Mouse (Mus musculus) limb, embryonic 14.5 days (tissue): ENCODE data around the gene Rsad2. TPM values are rescaled to one million over a fixed set of nuclear protein-coding genes. Genes with fewer than 3 reads are reported as not detected.
A peak's percentile ranks its signal among the peaks of the same experiment; 100 is the strongest.

Experiments used
- ATAC-seq: fragments of 200-750 bp; cut with Nextera tagmentation; 2 replicates; pipeline ENCODE4 v1.8.0; 2017; ENCODE audit warnings: low read depth, moderate number of reproducible peaks, moderate TSS enrichment; ENCODE audit not compliant: low FRiP score
- DNase-seq: peaks from one replicate; pipeline ENCODE4 v3.0.0-alpha.2; 2015; ENCODE audit warnings: low spot score
- H3K27ac ChIP-seq: fragments of 300-500 bp; sonication (generic); replicated peaks from 2 replicates; pipeline ENCODE4 v1.5.1; 2014; ENCODE audit warnings: low read depth, mild to moderate bottlenecking, low read length, moderate library complexity, mixed read lengths
- H3K27me3 ChIP-seq: fragments of 300-500 bp; sonication (generic); 2 replicates; pipeline ENCODE4 v1.6.1; 2014; ENCODE audit warnings: low read length, mixed read lengths; ENCODE audit not compliant: control insufficient read depth, insufficient read depth
- H3K36me3 ChIP-seq: fragments of 300-500 bp; sonication (generic); 2 replicates; pipeline ENCODE4 v1.6.1; 2014; ENCODE audit warnings: mild to moderate bottlenecking, low read length, moderate library complexity, mixed read lengths; ENCODE audit not compliant: control insufficient read depth, insufficient read depth
- H3K4me1 ChIP-seq: fragments of 300-500 bp; sonication (generic); 2 replicates; pipeline ENCODE4 v1.6.1; 2014; ENCODE audit warnings: antibody characterized with exemption, low read length, mixed read lengths; ENCODE audit not compliant: control insufficient read depth, insufficient read depth
- H3K4me2 ChIP-seq: fragments of 300-500 bp; sonication (generic); replicated peaks from 2 replicates; pipeline ENCODE4 v1.6.1; 2014; ENCODE audit warnings: low read depth, mild to moderate bottlenecking, low read length, moderate library complexity; ENCODE audit not compliant: severe bottlenecking
- H3K4me3 ChIP-seq: fragments of 300-500 bp; sonication (generic); replicated peaks from 2 replicates; pipeline ENCODE4 v1.5.1; 2014; ENCODE audit warnings: low read length
- H3K9ac ChIP-seq: fragments of 300-500 bp; sonication (generic); 2 replicates; pipeline ENCODE4 v1.6.1; 2014; ENCODE audit warnings: mild to moderate bottlenecking, low read depth, low read length, moderate library complexity; ENCODE audit not compliant: severe bottlenecking
- H3K9me3 ChIP-seq: fragments of 300-500 bp; sonication (generic); 2 replicates; pipeline ENCODE4 v1.6.1; 2016; ENCODE audit warnings: low read length; ENCODE audit not compliant: control insufficient read depth
- POLR2A ChIP-seq: fragments of 200-500 bp; IDR thresholded peaks from 2 replicates; pipeline ENCODE4 v1.8.0; 2012; ENCODE audit warnings: inconsistent platforms, mild to moderate bottlenecking, moderate library complexity, borderline replicate concordance; ENCODE audit not compliant: insufficient read depth, insufficient read length; ENCODE audit errors: extremely low read depth
- WGBS: fragments of 180-500 bp; shearing (Covaris S2); extraction: QIAGEN DNeasy Blood & Tissue Kit; methylation state at CpG from one replicate; pipeline ENCODE4 v1.1.7; 2014; 5-methylcytosine and 5-hydroxymethylcytosine counted together
- polyA plus RNA-seq, 2 experiments: library from polyadenylated mRNA; depleted of rRNA in 1 of 2; stranded (reverse) in 1 of 2; unstranded in 1 of 2; fragments of >200 nt; fragmentation: Nextera tagmentation in 1 of 2; extraction: Ambion mirVana in 1 of 2; gene quantifications; 2 replicates each; pipeline versions ENCODE4 v1.2.1 to v1.2.3; 2012 to 2014

The Rsad2 gene
- polyA plus RNA-seq, 2 experiments: 0.55 to 0.66 TPM

DNA sequence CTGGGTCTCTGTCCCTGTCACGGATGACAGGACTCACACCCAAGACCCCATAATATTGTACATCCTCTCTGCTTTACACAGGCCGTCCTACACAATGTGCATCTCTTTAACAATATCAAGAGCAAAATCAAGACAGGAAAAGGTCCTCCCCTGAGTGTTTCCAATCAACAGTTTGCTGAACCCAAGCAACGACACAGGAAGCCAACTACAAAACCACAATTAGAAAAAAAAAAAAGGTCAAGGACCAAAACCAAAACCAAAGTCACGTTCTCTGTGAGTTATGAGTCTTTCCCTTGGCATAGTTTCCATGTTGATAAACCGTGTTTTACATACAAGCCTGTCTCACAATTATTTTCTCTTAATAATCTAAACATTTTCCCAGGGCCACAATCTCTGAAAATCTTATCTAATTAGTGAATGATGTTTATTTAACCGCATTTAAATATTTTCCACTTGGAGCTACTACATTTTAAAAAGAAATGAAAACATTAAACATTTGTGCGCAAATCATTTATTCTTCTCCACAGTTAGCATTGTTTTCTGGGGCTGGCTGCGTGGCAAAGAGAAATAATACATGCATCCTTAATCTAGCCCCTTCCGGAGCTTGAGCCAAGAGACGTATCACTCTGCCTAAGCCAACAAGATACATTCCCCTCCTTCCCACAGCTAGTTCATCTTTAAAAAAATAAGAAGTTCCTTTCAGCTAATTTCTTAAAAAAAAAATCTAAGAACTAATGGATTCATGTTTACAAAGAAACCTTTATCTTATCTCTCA, 54.4 kb downstream of the Rsad2 start:
- no peak overlapping the region for H3K4me3 ChIP-seq
- 74% methylated on average over 10 of the region's 10 CpGs for WGBS
- H3K4me1 ChIP-seq: peaks cover 33% of the 10 kb centered on the region
- no peaks in the 10 kb centered on the region for H3K27me3 ChIP-seq
- H3K4me2 ChIP-seq: no peak overlapping the region
- H3K27ac ChIP-seq: 0 out of 2 replicates have a peak overlapping the region, but pooled peaks have one; percentile 8
- peaks cover 18% of the 10 kb centered on the region for H3K36me3 ChIP-seq
- ATAC-seq (no peak), DNase-seq (no peak)
- TF ChIP-seq POLR2A: no peak
- H3K9me3 ChIP-seq: no peaks in the 10 kb centered on the region
- no peak overlapping the region for H3K9ac ChIP-seq

DNA sequence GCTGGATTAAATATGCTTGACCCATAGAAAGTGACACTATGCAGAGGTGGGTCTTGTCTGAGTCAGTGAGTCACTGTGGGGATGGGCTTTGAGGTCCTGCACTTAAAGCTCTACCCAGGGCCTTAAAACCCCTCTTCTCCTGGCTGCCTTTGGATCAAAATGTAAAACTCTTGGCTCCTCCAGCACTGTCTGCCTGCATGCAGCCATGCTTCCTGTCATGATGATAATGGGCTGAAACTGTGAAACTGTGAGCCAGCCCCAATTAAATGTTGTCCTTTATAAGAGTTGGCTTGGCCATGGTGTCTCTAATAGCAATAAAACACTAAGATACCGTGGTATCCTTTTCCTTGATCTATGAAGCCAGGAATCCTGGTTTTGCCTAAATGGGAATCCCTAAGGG, 55.0 kb downstream of the Rsad2 start:
- ATAC-seq: no peak
- H3K4me1 ChIP-seq: peaks cover 31% of the 10 kb centered on the region
- no peak overlapping the region for H3K4me2 ChIP-seq
- H3K27ac ChIP-seq: no peak overlapping the region
- H3K9me3 ChIP-seq: no peaks in the 10 kb centered on the region
- H3K36me3 ChIP-seq: peaks cover 18% of the 10 kb centered on the region
- no peak overlapping the region for H3K9ac ChIP-seq
- DNase-seq: no peak
- 52% methylated on average over 1 of the region's 1 CpGs for WGBS
- no peak overlapping the region for H3K4me3 ChIP-seq
- no peak for TF ChIP-seq POLR2A
- no peaks in the 10 kb centered on the region for H3K27me3 ChIP-seq

DNA sequence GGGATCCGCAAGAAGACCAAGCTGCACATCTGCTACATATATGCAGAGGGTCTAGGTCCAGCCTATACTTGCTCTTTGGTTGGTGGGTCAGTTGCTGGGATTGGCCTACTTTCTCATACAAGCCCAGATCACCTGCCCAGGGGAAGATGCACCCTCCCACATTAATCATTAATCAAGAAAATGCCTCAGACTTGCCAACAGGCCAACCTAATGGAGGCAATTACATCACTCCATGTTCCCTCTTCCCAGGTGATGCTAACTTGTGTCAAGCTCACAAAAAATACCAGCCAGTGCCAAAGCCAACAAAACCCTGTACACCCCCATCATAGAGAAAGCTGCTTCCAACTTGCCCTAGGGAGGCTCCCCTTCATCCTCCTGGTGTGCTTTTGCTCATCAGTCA, 55.5 kb downstream of the Rsad2 start:
- no peaks in the 10 kb centered on the region for H3K9me3 ChIP-seq
- TF ChIP-seq POLR2A: no peak
- H3K9ac ChIP-seq: no peak overlapping the region
- H3K27me3 ChIP-seq: no peaks in the 10 kb centered on the region
- H3K36me3 ChIP-seq: peaks cover 18% of the 10 kb centered on the region
- peaks cover 31% of the 10 kb centered on the region for H3K4me1 ChIP-seq
- no peak overlapping the region for H3K4me2 ChIP-seq
- no peak overlapping the region for H3K27ac ChIP-seq
- WGBS: 89% methylated on average over 1 of the region's 1 CpGs
- no peak overlapping the region for H3K4me3 ChIP-seq
- ATAC-seq: no peak
- no peak for DNase-seq

DNA sequence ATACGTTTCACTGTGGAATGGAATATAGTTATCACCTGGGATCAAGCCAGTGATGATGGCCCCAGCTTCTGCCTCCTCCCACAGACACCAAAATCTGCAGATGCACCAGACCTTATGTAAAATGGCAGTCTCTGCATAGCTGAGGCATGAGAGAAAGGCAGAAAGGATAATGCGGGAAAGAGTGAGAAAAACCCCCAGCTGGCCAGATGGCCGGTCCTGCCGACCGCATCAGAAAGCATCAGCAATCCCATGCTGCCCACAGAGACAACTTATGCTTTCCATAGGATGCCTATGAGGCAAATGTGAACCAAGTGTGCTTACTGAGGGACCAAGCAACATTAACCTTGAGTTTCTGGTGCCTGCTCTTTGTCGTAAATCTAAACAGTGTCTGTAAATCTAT, 56.9 kb downstream of the Rsad2 start:
- Histone ChIP-seq H3K27me3 (no peaks in the 10 kb centered on the region), H3K36me3 (peaks cover 13% of the 10 kb centered on the region; the same call in 1 of the 2 replicates), H3K9ac (no peak overlapping the region), H3K4me3 (no peak overlapping the region), H3K9me3 (no peaks in the 10 kb centered on the region), H3K4me1 (peaks cover 37% of the 10 kb centered on the region), H3K4me2 (no peak overlapping the region), H3K27ac (no peak overlapping the region)
- DNase-seq: no peak
- no peak for ATAC-seq
- 85% methylated on average over 6 of the region's 6 CpGs for WGBS
- TF ChIP-seq POLR2A: no peak

DNA sequence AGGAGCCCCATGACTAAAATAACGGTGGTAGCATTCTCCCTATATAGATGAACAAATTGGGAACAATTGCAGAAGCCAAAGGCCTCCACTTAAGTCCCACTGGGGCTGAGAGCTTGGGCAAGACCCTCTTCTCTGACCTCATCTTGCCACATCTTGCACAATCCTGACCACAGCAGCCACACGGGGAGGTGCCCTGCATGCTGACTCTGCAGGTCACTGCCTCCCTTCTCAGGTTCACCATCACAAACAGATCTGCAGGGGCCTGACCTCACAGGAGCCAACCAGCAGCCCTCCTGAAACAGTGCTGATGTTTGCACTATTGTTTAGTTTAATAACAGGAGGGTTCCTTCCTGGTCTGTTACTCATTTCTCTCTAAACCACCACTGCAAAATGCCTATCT, 57.7 kb downstream of the Rsad2 start:
- Histone ChIP-seq H3K4me1 (peaks cover 42% of the 10 kb centered on the region), H3K4me3 (no peak overlapping the region), H3K27ac (no peak overlapping the region), H3K9me3 (no peaks in the 10 kb centered on the region), H3K9ac (no peak overlapping the region), H3K4me2 (no peak overlapping the region), H3K27me3 (no peaks in the 10 kb centered on the region), H3K36me3 (peaks cover 9% of the 10 kb centered on the region; the same call in 1 of the 2 replicates)
- TF ChIP-seq POLR2A: no peak
- no peak for ATAC-seq
- WGBS: 65% methylated on average over 2 of the region's 2 CpGs
- no peak for DNase-seq
